Comparison of ENCODE assay signal across 8 mouse cellular contexts in genomic region chr9:116041787-116042186, GRCm38 (mm10).
A peak's percentile ranks its signal among the peaks of the same experiment; 100 is the strongest.
DNase-seq lines count a peak whose midpoint lies in the region; ATAC-seq lines count a peak whose summit lies in the region.

No protein-coding gene starts in this region.

- no peak overlapping the region for H3K27ac ChIP-seq in forebrain, embryonic 11.5 days (ENCODE audit: low read depth, low read length)
- H3K27ac ChIP-seq in midbrain, embryonic 12.5 days (replicated peaks), result no peak overlapping the region

- H3K4me1 ChIP-seq in forebrain, embryonic 11.5 days (replicated peaks; ENCODE audit: control insufficient read depth, insufficient read depth, low read length), result no peaks in the 10 kb centered on the region
- H3K4me1 ChIP-seq in midbrain, embryonic 12.5 days, result no peaks in the 10 kb centered on the region

- DNase-seq in ES-CJ7 (ENCODE audit: low read depth, low spot score), result peak; percentile 51
- DNase-seq in adrenal gland, postnatal 4 days (ENCODE audit: low spot score in 2 of 2), result peak; percentile 55 to 65
- DNase-seq in forebrain, embryonic 11.5 days (ENCODE audit: low spot score), result peak; percentile 88
- peak; percentile 90 for DNase-seq in heart, postnatal 4 days
- peak; percentile 71 to 97 for DNase-seq in left cerebral cortex, adult 8-10 months (ENCODE audit: low spot score in 2 of 2)
- peak; percentile 9 for DNase-seq in spleen, adult 12 weeks (ENCODE audit: low spot score)

- 11% methylated on average over 3 of the region's 3 CpGs for WGBS in forebrain, embryonic 11.5 days
- WGBS in midbrain, embryonic 12.5 days, result 15% methylated on average over 3 of the region's 3 CpGs

- no peaks in the 10 kb centered on the region for H3K36me3 ChIP-seq in forebrain, embryonic 11.5 days (ENCODE audit: control insufficient read depth, insufficient read depth, low read length)
- H3K36me3 ChIP-seq in midbrain, embryonic 12.5 days, result no peaks in the 10 kb centered on the region

- no peak overlapping the region for H3K4me3 ChIP-seq in forebrain, embryonic 11.5 days (ENCODE audit: low read depth, low read length)
- no peak overlapping the region for H3K4me3 ChIP-seq in midbrain, embryonic 12.5 days

- no peaks in the 10 kb centered on the region for H3K27me3 ChIP-seq in forebrain, embryonic 11.5 days (ENCODE audit: control insufficient read depth, insufficient read depth, low read length)
- H3K27me3 ChIP-seq in midbrain, embryonic 12.5 days, result no peaks in the 10 kb centered on the region

- H3K4me2 ChIP-seq in forebrain, embryonic 11.5 days (ENCODE audit: low read depth, low read length, severe bottlenecking), result no peak overlapping the region
- H3K4me2 ChIP-seq in midbrain, embryonic 12.5 days (replicated peaks), result no peak overlapping the region

- ATAC-seq in forebrain, embryonic 11.5 days (replicated peaks; ENCODE audit: low FRiP score), result no peak
- ATAC-seq in midbrain, embryonic 12.5 days (ENCODE audit: low FRiP score, low read depth), result 0 out of 2 replicates have a peak, but pooled peaks have one; percentile 38
- no peak for ATAC-seq in inflammation-experienced regulatory T-cells, adult 6 months

- no peaks in the 10 kb centered on the region for H3K9me3 ChIP-seq in forebrain, embryonic 11.5 days (ENCODE audit: control insufficient read depth, low read length)
- H3K9me3 ChIP-seq in midbrain, embryonic 12.5 days, result no peaks in the 10 kb centered on the region

- no peak overlapping the region for H3K9ac ChIP-seq in forebrain, embryonic 11.5 days (ENCODE audit: low read length)
- no peak overlapping the region for H3K9ac ChIP-seq in midbrain, embryonic 12.5 days (replicated peaks)

Comparison
In these comparisons a context has a peak if more than half of its experiments do, and no peak if none do; other contexts are left out.
1. DNase-seq: peak in every context shown above with its lines; median percentile 90 in heart, postnatal 4 days; 88 in forebrain, embryonic 11.5 days; 84 in left cerebral cortex, adult 8-10 months; 60 in adrenal gland, postnatal 4 days; 51 in ES-CJ7; 9 in spleen, adult 12 weeks.